ENCODE assay signal across 8 mouse cellular contexts in genomic region chr1:86487908-86488314, GRCm38 (mm10). TPM values are rescaled to one million over a fixed set of nuclear protein-coding genes. Genes with fewer than 3 reads are reported as not detected.
DNase-seq lines count a peak whose midpoint lies in the region; ATAC-seq and TF ChIP-seq lines count a peak whose summit lies in the region.

No protein-coding gene starts in this region.

- H3K4me1 ChIP-seq in embryonic facial prominence, embryonic 10.5 days, result peaks cover 30% of the 10 kb centered on the region
- H3K4me1 ChIP-seq in intestine, embryonic 14.5 days (replicated peaks; ENCODE audit: control insufficient read depth, insufficient read depth, low read length), result peaks cover 34% of the 10 kb centered on the region
- H3K4me1 ChIP-seq in midbrain, postnatal 0 days (ENCODE audit: insufficient read depth, low read length), result 0 out of 2 replicates have a peak, but pooled peaks cover 3% of the 10 kb centered on the region

- H3K4me2 ChIP-seq in intestine, embryonic 14.5 days (ENCODE audit: low read length), result peak overlapping the region; percentile 85
- peak overlapping the region; percentile 87 for H3K4me2 ChIP-seq in midbrain, postnatal 0 days (ENCODE audit: low read depth, low read length, poor library complexity, severe bottlenecking)

- ATAC-seq in intestine, embryonic 14.5 days (replicated peaks; ENCODE audit: low FRiP score, low TSS enrichment, low read depth), result no peak; the same call in 1 of the 2 replicates
- ATAC-seq in midbrain, postnatal 0 days (ENCODE audit: low FRiP score), result no peak; the same call in 1 of the 2 replicates

- H3K9me3 ChIP-seq in embryonic facial prominence, embryonic 10.5 days, result no peaks in the 10 kb centered on the region
- H3K9me3 ChIP-seq in intestine, embryonic 14.5 days (ENCODE audit: control insufficient read depth, low read length), result no peaks in the 10 kb centered on the region
- no peaks in the 10 kb centered on the region for H3K9me3 ChIP-seq in midbrain, postnatal 0 days (ENCODE audit: low read length)

- 10% methylated on average over 20 of the region's 20 CpGs for WGBS in embryonic facial prominence, embryonic 10.5 days
- 7% methylated on average over 20 of the region's 20 CpGs for WGBS in intestine, embryonic 14.5 days
- 9% methylated on average over 20 of the region's 20 CpGs for WGBS in midbrain, postnatal 0 days

- peak; percentile 25 for TF ChIP-seq CTCF in layer of hippocampus, adult 2 months (conservative IDR thresholded peaks at IDR 0.05)
- no peak for TF ChIP-seq CTCF in midbrain, postnatal 0 days (IDR thresholded peaks at IDR 0.05)

- peak overlapping the region; percentile 99 for H3K27ac ChIP-seq in layer of hippocampus, adult 2 months
- H3K27ac ChIP-seq in embryonic facial prominence, embryonic 10.5 days (replicated peaks), result peak overlapping the region; percentile 99
- peak overlapping the region; percentile 97 for H3K27ac ChIP-seq in intestine, embryonic 14.5 days (ENCODE audit: low read depth)
- peak overlapping the region; percentile 100 for H3K27ac ChIP-seq in midbrain, postnatal 0 days (ENCODE audit: low read depth, low read length)

- no peaks in the 10 kb centered on the region for H3K27me3 ChIP-seq in embryonic facial prominence, embryonic 10.5 days (replicated peaks; ENCODE audit: low read depth, poor library complexity, severe bottlenecking)
- H3K27me3 ChIP-seq in intestine, embryonic 14.5 days (replicated peaks; ENCODE audit: control insufficient read depth, insufficient read depth, low read length), result no peaks in the 10 kb centered on the region
- H3K27me3 ChIP-seq in midbrain, postnatal 0 days (ENCODE audit: insufficient read depth, low read length), result no peaks in the 10 kb centered on the region

- no peaks in the 10 kb centered on the region for H3K36me3 ChIP-seq in embryonic facial prominence, embryonic 10.5 days (replicated peaks)
- H3K36me3 ChIP-seq in intestine, embryonic 14.5 days (ENCODE audit: control insufficient read depth, insufficient read depth, low read length), result no peaks in the 10 kb centered on the region
- H3K36me3 ChIP-seq in midbrain, postnatal 0 days (ENCODE audit: insufficient read depth, low read length), result no peaks in the 10 kb centered on the region

- H3K4me3 ChIP-seq in layer of hippocampus, adult 2 months, result peak overlapping the region; percentile 81
- peak overlapping the region; percentile 72 for H3K4me3 ChIP-seq in embryonic facial prominence, embryonic 10.5 days
- peak overlapping the region; percentile 83 for H3K4me3 ChIP-seq in intestine, embryonic 14.5 days (ENCODE audit: low read depth, low read length)
- peak overlapping the region; percentile 53 for H3K4me3 ChIP-seq in midbrain, postnatal 0 days (ENCODE audit: low read depth, low read length)

- peak overlapping the region; percentile 97 for H3K9ac ChIP-seq in intestine, embryonic 14.5 days (ENCODE audit: low read length)
- H3K9ac ChIP-seq in midbrain, postnatal 0 days (replicated peaks; ENCODE audit: low read length, poor library complexity, severe bottlenecking), result peak overlapping the region; percentile 95

- DNase-seq in layer of hippocampus, adult 2 months (ENCODE audit: low spot score in 2 of 2), result no peak
- no peak for DNase-seq in layer of hippocampus, adult 9-11 months
- no peak for DNase-seq in embryonic facial prominence, embryonic 10.5 days (ENCODE audit: low spot score)
- no peak for DNase-seq in intestine, embryonic 14.5 days (ENCODE audit: low spot score)
- DNase-seq in midbrain, postnatal 0 days (ENCODE audit: low spot score), result no peak
- no peak for DNase-seq in ovary, postnatal 36 days (ENCODE audit: low spot score)
- no peak for DNase-seq in B cell, adult 2 months
- no peak for DNase-seq in cerebellum, adult 9-10 months

RNA-seq across cellular contexts. Expression of gene Ptma, which starts 38.6 kb away (rescaled TPM):
- total RNA-seq in layer of hippocampus, adult 2 months (2021), result 100 to 1,000 TPM; 478 to 491 TPM
- 3,352 and 3,592 TPM in 2 replicates for polyA plus RNA-seq in embryonic facial prominence, embryonic 10.5 days (2016; fragmentation: Nextera tagmentation; extraction: Ambion mirVana)
- 2,795 and 2,826 TPM in 2 replicates for polyA plus RNA-seq in intestine, embryonic 14.5 days (2014; fragmentation: Nextera tagmentation; extraction: Ambion mirVana)
- total RNA-seq in midbrain, postnatal 0 days (2014; rRNA removed), result 947 and 1,050 TPM in 2 replicates
- 1,199 and 1,354 TPM in 2 replicates for polyA plus RNA-seq in midbrain, postnatal 0 days (2015; fragmentation: Nextera tagmentation; extraction: Ambion mirVana)
